Mouse (Mus musculus): ENCODE results near the gene Gm40193.

GRCm38 (mm10) chr11:70525184-70525678 lies 7.5 kb downstream of the Gm40193 start, which contains the start of gene Psmb6:
- TF ChIP-seq CTCF (IDR thresholded peaks at IDR 0.05; ENCODE audit: extremely low read depth, insufficient read depth, low read length) = no peak
- peak; percentile 88 for TF ChIP-seq POLR2A (IDR thresholded peaks at IDR 0.05; ENCODE audit: extremely low read depth, insufficient read depth, low read length)

Measured in cortical plate, adult 2 months (tissue).